27 mouse cellular contexts compared by ENCODE assay signal in the genomic region with DNA sequence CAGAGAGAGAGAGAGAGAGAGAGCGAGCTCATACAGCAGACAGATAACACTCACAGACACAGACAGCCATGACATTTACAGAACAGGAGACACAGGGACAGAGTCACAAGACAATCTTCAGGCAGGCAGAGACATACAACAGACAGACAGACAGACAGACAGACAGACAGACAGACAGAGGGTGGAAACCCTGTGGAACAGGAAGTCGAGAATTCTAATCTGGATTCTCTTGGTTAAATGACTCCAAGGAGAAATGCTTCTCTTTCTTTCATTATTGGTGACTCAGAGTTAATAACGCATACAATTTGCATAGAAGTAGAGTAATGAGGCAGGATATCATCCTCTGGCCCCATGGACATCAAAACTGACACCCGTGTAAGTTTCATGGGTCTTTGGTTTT. TPM values are rescaled to one million over a fixed set of nuclear protein-coding genes. Genes with fewer than 3 reads are reported as not detected.
"Had no signal": no experiment of that assay in that cellular context is flagged by ENCODE, and none has a peak within 500 bp of the region (broad histone marks: within the 10 kb centered on the region; RNA-seq: fewer than 3 reads in every experiment).

No protein-coding gene starts in this region.

- H3K36me3 ChIP-seq: kidney, embryonic 15.5 days; midbrain, embryonic 12.5 days; midbrain, embryonic 15.5 days; neural tube, embryonic 12.5 days; neural tube, embryonic 15.5 days had no signal

- H3K9me3 ChIP-seq: kidney, embryonic 15.5 days; midbrain, embryonic 12.5 days; midbrain, embryonic 15.5 days; neural tube, embryonic 12.5 days; neural tube, embryonic 15.5 days had no signal

- ATAC-seq: liver, postnatal 0 days; lung, postnatal 0 days; midbrain, embryonic 15.5 days had no signal

- H3K4me2 ChIP-seq: kidney, embryonic 15.5 days; lung, embryonic 14.5 days; midbrain, embryonic 12.5 days; midbrain, embryonic 15.5 days; neural tube, embryonic 12.5 days; neural tube, embryonic 15.5 days had no signal

- H3K27me3 ChIP-seq: kidney, embryonic 15.5 days; midbrain, embryonic 12.5 days; midbrain, embryonic 15.5 days; neural tube, embryonic 12.5 days; neural tube, embryonic 15.5 days had no signal

- H3K27ac ChIP-seq: kidney, embryonic 15.5 days; left cerebral cortex, adult 2 months; liver, embryonic 14.5 days; macrophage; midbrain, embryonic 12.5 days; midbrain, embryonic 15.5 days; neural tube, embryonic 12.5 days; neural tube, embryonic 15.5 days; stomach, postnatal 0 days had no signal

- H3K9ac ChIP-seq: kidney, embryonic 15.5 days; liver, embryonic 14.5 days; liver, postnatal 0 days; lung, embryonic 14.5 days; midbrain, embryonic 12.5 days; midbrain, embryonic 15.5 days; neural tube, embryonic 12.5 days; neural tube, embryonic 15.5 days had no signal

- H3K4me3 ChIP-seq: kidney, embryonic 15.5 days; left cerebral cortex, adult 2 months; midbrain, embryonic 12.5 days; midbrain, embryonic 15.5 days; neural tube, embryonic 12.5 days; neural tube, embryonic 15.5 days had no signal

- H3K4me1 ChIP-seq: kidney, embryonic 15.5 days; midbrain, embryonic 12.5 days; midbrain, embryonic 15.5 days; neural tube, embryonic 12.5 days; neural tube, embryonic 15.5 days had no signal

- DNase-seq: kidney, adult 8-10 months; kidney, postnatal 14 days; kidney, postnatal 4 days; layer of hippocampus, postnatal 36 days; liver, postnatal 0 days; lung, embryonic 14.5 days; right cerebral cortex, adult 18-20 months; right cerebral cortex, postnatal 14 days; right cerebral cortex, postnatal 4 days; thymus, adult 2 months; thymus, postnatal 14 days; thymus, postnatal 4 days had no signal

RNA-seq across cellular contexts. Expression of gene Pdcd1, which starts 5.8 kb away (rescaled TPM):
- total RNA-seq: layer of hippocampus, postnatal 36 days; left cerebral cortex, adult 2 months had no signal
- polyA plus RNA-seq: kidney, embryonic 15.5 days; limb, embryonic 11.5 days; liver, adult 2 months; macrophage; midbrain, embryonic 12.5 days; midbrain, embryonic 15.5 days; neural tube, embryonic 12.5 days; neural tube, embryonic 15.5 days; stomach, embryonic 14.5 days; stomach, postnatal 0 days had no signal

RNA-seq across cellular contexts. Expression of gene Neu4, which starts 26.3 kb away (rescaled TPM):
- total RNA-seq: liver, adult 2 months; megakaryocyte, adult 5-6 weeks had no signal
- polyA plus RNA-seq: kidney, embryonic 15.5 days; limb, embryonic 11.5 days; limb, embryonic 14.5 days; liver, adult 2 months; liver, embryonic 14.5 days; liver, postnatal 0 days; lung, embryonic 14.5 days; lung, postnatal 0 days; macrophage; midbrain, embryonic 12.5 days; midbrain, embryonic 15.5 days; neural tube, embryonic 12.5 days; stomach, embryonic 14.5 days; stomach, postnatal 0 days; thymus, adult 2 months had no signal

RNA-seq across cellular contexts. Expression of gene Gal3st2c, which starts 56.2 kb away (rescaled TPM):
- total RNA-seq: liver, adult 2 months; megakaryocyte, adult 5-6 weeks had no signal
- polyA plus RNA-seq: kidney, embryonic 15.5 days; limb, embryonic 11.5 days; limb, embryonic 14.5 days; liver, adult 2 months; liver, embryonic 14.5 days; liver, postnatal 0 days; lung, embryonic 14.5 days; lung, postnatal 0 days; macrophage; midbrain, embryonic 12.5 days; midbrain, embryonic 15.5 days; neural tube, embryonic 12.5 days; neural tube, embryonic 15.5 days; stomach, embryonic 14.5 days; stomach, postnatal 0 days had no signal
